Mouse (Mus musculus): Measurements from ENCODE around the gene Rem2. TPM values are rescaled to one million over a fixed set of nuclear protein-coding genes. Genes with fewer than 3 reads are reported as not detected.

Rem2 gene
- 0.09 and 0.34 TPM in 2 replicates for polyA plus RNA-seq (2015; fragmentation: Nextera tagmentation; extraction: Ambion mirVana)

GRCm38 (mm10) chr14:54475941-54476844 lies at the start of gene Rem2:
Gene Rem2, plus strand, starts transcription at chr14:54476100.
- H3K4me3 ChIP-seq (ENCODE audit: low read depth, low read length): peak within 1 kb of the TSS; percentile 37
- H3K36me3 ChIP-seq (ENCODE audit: control insufficient read depth, insufficient read depth): no peaks in the 10 kb centered on the region
- no peak within 1 kb of the TSS for H3K27ac ChIP-seq (ENCODE audit: low read length)
- H3K27me3 ChIP-seq (ENCODE audit: control insufficient read depth, insufficient read depth, low read depth, low read length): peaks cover 62% of the 10 kb centered on the region
- ATAC-seq (ENCODE audit: low read depth): peak; percentile 33
- H3K9ac ChIP-seq (ENCODE audit: low read depth, low read length): no peak within 1 kb of the TSS
- H3K4me2 ChIP-seq (ENCODE audit: low read depth, low read length): peak within 1 kb of the TSS; percentile 63
- 7% methylated on average over 23 of the region's 23 CpGs for WGBS (ENCODE audit: insufficient replicate concordance)
- no peaks in the 10 kb centered on the region for H3K9me3 ChIP-seq (replicated peaks; ENCODE audit: control insufficient read depth, low read length)
- H3K4me1 ChIP-seq (ENCODE audit: control insufficient read depth, low read depth, low read length): peaks cover 6% of the 10 kb centered on the region

- H3K9ac ChIP-seq (ENCODE audit: low read depth, low read length): peak within 1 kb of the TSS; percentile 82
- H3K4me1 ChIP-seq (ENCODE audit: control insufficient read depth, low read depth, low read length): peaks cover 46% of the 10 kb centered on the region
- peak within 1 kb of the TSS; percentile 76 for H3K4me2 ChIP-seq (ENCODE audit: low read depth, low read length)
- peak; percentile 72 for ATAC-seq (ENCODE audit: low read depth)
- no peaks in the 10 kb centered on the region for H3K9me3 ChIP-seq (replicated peaks; ENCODE audit: control insufficient read depth, low read length)
- peaks cover 15% of the 10 kb centered on the region for H3K27me3 ChIP-seq (ENCODE audit: control insufficient read depth, insufficient read depth, low read depth, low read length)
- peak within 1 kb of the TSS; percentile 89 for H3K27ac ChIP-seq (ENCODE audit: low read length)
- under 1% methylated on average over 48 of the region's 48 CpGs for WGBS (ENCODE audit: insufficient replicate concordance)
- H3K36me3 ChIP-seq (ENCODE audit: control insufficient read depth, insufficient read depth): no peaks in the 10 kb centered on the region; the same call in 1 of the 2 replicates
- H3K4me3 ChIP-seq (ENCODE audit: low read depth, low read length): peak within 1 kb of the TSS; percentile 84
Observed at GRCm38 (mm10) chr14:54426689-54427398, 49.1 kb upstream of the Rem2 start, which contains the start of gene Mrpl52. Gene Mrpl52, plus strand, starts transcription at chr14:54426909.

- H3K4me2 ChIP-seq (ENCODE audit: low read depth, low read length): peak overlapping the region; percentile 76
- no peak for ATAC-seq (ENCODE audit: low read depth)
- H3K27ac ChIP-seq (ENCODE audit: low read length): no peak overlapping the region
- H3K4me3 ChIP-seq (ENCODE audit: low read depth, low read length): peak overlapping the region; percentile 84; the same call in 1 of the 2 replicates
- no peaks in the 10 kb centered on the region; the same call in 1 of the 2 replicates for H3K36me3 ChIP-seq (ENCODE audit: control insufficient read depth, insufficient read depth)
- 78% methylated on average over 7 of the region's 7 CpGs for WGBS (ENCODE audit: insufficient replicate concordance)
- H3K27me3 ChIP-seq (ENCODE audit: control insufficient read depth, insufficient read depth, low read depth, low read length): peaks cover 24% of the 10 kb centered on the region
- no peak overlapping the region for H3K9ac ChIP-seq (ENCODE audit: low read depth, low read length)
- no peaks in the 10 kb centered on the region for H3K9me3 ChIP-seq (replicated peaks; ENCODE audit: control insufficient read depth, low read length)
- peaks cover 52% of the 10 kb centered on the region for H3K4me1 ChIP-seq (ENCODE audit: control insufficient read depth, low read depth, low read length)
Observed at GRCm38 (mm10) chr14:54427696-54428095, 48.2 kb upstream of the Rem2 start.

- Histone ChIP-seq H3K36me3 (ENCODE audit: control insufficient read depth, insufficient read depth) (no peaks in the 10 kb centered on the region; the same call in 1 of the 2 replicates), H3K27ac (ENCODE audit: low read length) (no peak overlapping the region), H3K9me3 (replicated peaks; ENCODE audit: control insufficient read depth, low read length) (no peaks in the 10 kb centered on the region), H3K4me3 (ENCODE audit: low read depth, low read length) (no peak overlapping the region), H3K27me3 (ENCODE audit: control insufficient read depth, insufficient read depth, low read depth, low read length) (peaks cover 31% of the 10 kb centered on the region), H3K4me2 (ENCODE audit: low read depth, low read length) (no peak overlapping the region), H3K4me1 (ENCODE audit: control insufficient read depth, low read depth, low read length) (peaks cover 56% of the 10 kb centered on the region), H3K9ac (ENCODE audit: low read depth, low read length) (no peak overlapping the region)
- WGBS (ENCODE audit: insufficient replicate concordance): 81% methylated on average over 5 of the region's 5 CpGs
- no peak for ATAC-seq (ENCODE audit: low read depth)
Observed at GRCm38 (mm10) chr14:54428421-54428820, 47.5 kb upstream of the Rem2 start.

- Histone ChIP-seq H3K36me3 (ENCODE audit: control insufficient read depth, insufficient read depth) (no peaks in the 10 kb centered on the region; the same call in 1 of the 2 replicates), H3K9ac (ENCODE audit: low read depth, low read length) (no peak overlapping the region), H3K27ac (ENCODE audit: low read length) (peak overlapping the region; percentile 12; the same call in 1 of the 2 replicates), H3K9me3 (replicated peaks; ENCODE audit: control insufficient read depth, low read length) (no peaks in the 10 kb centered on the region), H3K4me1 (ENCODE audit: control insufficient read depth, low read depth, low read length) (peaks cover 58% of the 10 kb centered on the region), H3K4me3 (ENCODE audit: low read depth, low read length) (no peak overlapping the region), H3K4me2 (ENCODE audit: low read depth, low read length) (no peak overlapping the region), H3K27me3 (ENCODE audit: control insufficient read depth, insufficient read depth, low read depth, low read length) (peaks cover 38% of the 10 kb centered on the region)
- WGBS (ENCODE audit: insufficient replicate concordance): 54% methylated on average over 7 of the region's 7 CpGs
- no peak for ATAC-seq (ENCODE audit: low read depth)
Observed at GRCm38 (mm10) chr14:54429332-54430093, 46.4 kb upstream of the Rem2 start.

- peak overlapping the region; percentile 73 for H3K27ac ChIP-seq (ENCODE audit: low read length)
Observed at GRCm38 (mm10) chr14:54430406-54431145, 45.3 kb upstream of the Rem2 start.

GRCm38 (mm10) chr14:54431334-54432077 lies 44.4 kb upstream of the Rem2 start, which contains the start of gene Mmp14:
Gene Mmp14, plus strand, starts transcription at chr14:54431612.
- Histone ChIP-seq H3K9ac (ENCODE audit: low read depth, low read length) (peak within 1 kb of the TSS; percentile 71), H3K27ac (ENCODE audit: low read length) (peak within 1 kb of the TSS; percentile 73), H3K9me3 (replicated peaks; ENCODE audit: control insufficient read depth, low read length) (no peaks in the 10 kb centered on the region), H3K4me1 (ENCODE audit: control insufficient read depth, low read depth, low read length) (peaks cover 42% of the 10 kb centered on the region), H3K4me2 (ENCODE audit: low read depth, low read length) (peak within 1 kb of the TSS; percentile 68), H3K36me3 (ENCODE audit: control insufficient read depth, insufficient read depth) (no peaks in the 10 kb centered on the region; the same call in 1 of the 2 replicates), H3K27me3 (ENCODE audit: control insufficient read depth, insufficient read depth, low read depth, low read length) (peaks cover 38% of the 10 kb centered on the region), H3K4me3 (ENCODE audit: low read depth, low read length) (peak within 1 kb of the TSS; percentile 64)
- peak; percentile 23 for ATAC-seq (ENCODE audit: low read depth)
- WGBS (ENCODE audit: insufficient replicate concordance): 2% methylated on average over 49 of the region's 49 CpGs

More at GRCm38 (mm10) chr14:54430406-54431145, 45.3 kb upstream of the Rem2 start:
- H3K4me3 ChIP-seq (ENCODE audit: low read depth, low read length): peak overlapping the region; percentile 64
- peaks cover 48% of the 10 kb centered on the region for H3K4me1 ChIP-seq (ENCODE audit: control insufficient read depth, low read depth, low read length)
- peaks cover 38% of the 10 kb centered on the region for H3K27me3 ChIP-seq (ENCODE audit: control insufficient read depth, insufficient read depth, low read depth, low read length)
- peak overlapping the region; percentile 68 for H3K4me2 ChIP-seq (ENCODE audit: low read depth, low read length)
- WGBS (ENCODE audit: insufficient replicate concordance): 12% methylated on average over 18 of the region's 18 CpGs
- no peak for ATAC-seq (ENCODE audit: low read depth)
- no peaks in the 10 kb centered on the region for H3K9me3 ChIP-seq (replicated peaks; ENCODE audit: control insufficient read depth, low read length)
- peak overlapping the region; percentile 24; the same call in 1 of the 2 replicates for H3K9ac ChIP-seq (ENCODE audit: low read depth, low read length)
- H3K36me3 ChIP-seq (ENCODE audit: control insufficient read depth, insufficient read depth): no peaks in the 10 kb centered on the region; the same call in 1 of the 2 replicates
